Mouse (Mus musculus): Measurements from ENCODE around the gene Sbno1. TPM values are rescaled to one million over a fixed set of nuclear protein-coding genes. Genes with fewer than 3 reads are reported as not detected.

The Sbno1 gene
- polyA plus RNA-seq, 1 experiment: 56.4 TPM

- H3K27ac ChIP-seq (ENCODE audit: insufficient read depth, low read length): no peak overlapping the region
- no peak for TF ChIP-seq CTCF (IDR thresholded peaks at IDR 0.05; ENCODE audit: extremely low read depth, insufficient read depth, low read length)
- no peak for TF ChIP-seq POLR2A (IDR thresholded peaks at IDR 0.05; ENCODE audit: extremely low read depth, insufficient read depth, low read length)
- no peak overlapping the region for H3K4me3 ChIP-seq (ENCODE audit: insufficient read depth, low read length)
- H3K4me1 ChIP-seq (ENCODE audit: control insufficient read depth, insufficient read depth, low read length): no peaks in the 10 kb centered on the region
Measured at GRCm38 (mm10) chr5:124433048-124433447, 7.2 kb upstream of the Sbno1 start.

- Histone ChIP-seq H3K4me1 (ENCODE audit: control insufficient read depth, insufficient read depth, low read length) (no peaks in the 10 kb centered on the region), H3K27ac (ENCODE audit: insufficient read depth, low read length) (no peak overlapping the region), H3K4me3 (ENCODE audit: insufficient read depth, low read length) (no peak overlapping the region)
- TF ChIP-seq CTCF (IDR thresholded peaks at IDR 0.05; ENCODE audit: extremely low read depth, insufficient read depth, low read length): peak; percentile 83
- no peak for TF ChIP-seq POLR2A (IDR thresholded peaks at IDR 0.05; ENCODE audit: extremely low read depth, insufficient read depth, low read length)
Measured at GRCm38 (mm10) chr5:124432398-124433012, 6.7 kb upstream of the Sbno1 start.

GRCm38 (mm10) chr5:124426475-124427071 lies 772 bp upstream of the Sbno1 start:
- Histone ChIP-seq H3K27ac (ENCODE audit: insufficient read depth, low read length) (no peak overlapping the region), H3K4me3 (ENCODE audit: insufficient read depth, low read length) (peak overlapping the region; percentile 99), H3K4me1 (ENCODE audit: control insufficient read depth, insufficient read depth, low read length) (no peaks in the 10 kb centered on the region)
- TF ChIP-seq CTCF (IDR thresholded peaks at IDR 0.05; ENCODE audit: extremely low read depth, insufficient read depth, low read length) (no peak), POLR2A (IDR thresholded peaks at IDR 0.05; ENCODE audit: extremely low read depth, insufficient read depth, low read length) (no peak)

- TF ChIP-seq POLR2A (IDR thresholded peaks at IDR 0.05; ENCODE audit: extremely low read depth, insufficient read depth, low read length) (no peak), CTCF (IDR thresholded peaks at IDR 0.05; ENCODE audit: extremely low read depth, insufficient read depth, low read length) (no peak)
- no peaks in the 10 kb centered on the region for H3K4me1 ChIP-seq (ENCODE audit: control insufficient read depth, insufficient read depth, low read length)
- H3K27ac ChIP-seq (ENCODE audit: insufficient read depth, low read length): peak overlapping the region; percentile 98
- peak overlapping the region; percentile 99 for H3K4me3 ChIP-seq (ENCODE audit: insufficient read depth, low read length)
Measured at GRCm38 (mm10) chr5:124424723-124425411, 934 bp downstream of the Sbno1 start.

- Histone ChIP-seq H3K4me1 (ENCODE audit: control insufficient read depth, insufficient read depth, low read length) (no peaks in the 10 kb centered on the region), H3K27ac (ENCODE audit: insufficient read depth, low read length) (no peak overlapping the region), H3K4me3 (ENCODE audit: insufficient read depth, low read length) (peak overlapping the region; percentile 99)
- TF ChIP-seq POLR2A (IDR thresholded peaks at IDR 0.05; ENCODE audit: extremely low read depth, insufficient read depth, low read length): no peak
- TF ChIP-seq CTCF (IDR thresholded peaks at IDR 0.05; ENCODE audit: extremely low read depth, insufficient read depth, low read length): no peak
Measured at GRCm38 (mm10) chr5:124424200-124424722, 1.5 kb downstream of the Sbno1 start.

- Histone ChIP-seq H3K27ac (ENCODE audit: insufficient read depth, low read length) (no peak overlapping the region), H3K4me1 (ENCODE audit: control insufficient read depth, insufficient read depth, low read length) (no peaks in the 10 kb centered on the region), H3K4me3 (ENCODE audit: insufficient read depth, low read length) (no peak overlapping the region)
- TF ChIP-seq CTCF (IDR thresholded peaks at IDR 0.05; ENCODE audit: extremely low read depth, insufficient read depth, low read length) (no peak), POLR2A (IDR thresholded peaks at IDR 0.05; ENCODE audit: extremely low read depth, insufficient read depth, low read length) (no peak)
Measured at GRCm38 (mm10) chr5:124421786-124422185, 4.0 kb downstream of the Sbno1 start.

GRCm38 (mm10) chr5:124418903-124419302 lies 6.9 kb downstream of the Sbno1 start:
- Histone ChIP-seq H3K4me3 (ENCODE audit: insufficient read depth, low read length) (no peak overlapping the region), H3K4me1 (ENCODE audit: control insufficient read depth, insufficient read depth, low read length) (no peaks in the 10 kb centered on the region), H3K27ac (ENCODE audit: insufficient read depth, low read length) (no peak overlapping the region)
- TF ChIP-seq POLR2A (IDR thresholded peaks at IDR 0.05; ENCODE audit: extremely low read depth, insufficient read depth, low read length): no peak

- H3K4me1 ChIP-seq (ENCODE audit: control insufficient read depth, insufficient read depth, low read length): no peaks in the 10 kb centered on the region
- TF ChIP-seq POLR2A (IDR thresholded peaks at IDR 0.05; ENCODE audit: extremely low read depth, insufficient read depth, low read length) (no peak), CTCF (IDR thresholded peaks at IDR 0.05; ENCODE audit: extremely low read depth, insufficient read depth, low read length) (no peak)
- H3K4me3 ChIP-seq (ENCODE audit: insufficient read depth, low read length): no peak overlapping the region
- no peak overlapping the region for H3K27ac ChIP-seq (ENCODE audit: insufficient read depth, low read length)
Measured at GRCm38 (mm10) chr5:124412163-124412562, 13.6 kb downstream of the Sbno1 start.

- Histone ChIP-seq H3K4me3 (ENCODE audit: insufficient read depth, low read length) (no peak overlapping the region), H3K27ac (ENCODE audit: insufficient read depth, low read length) (no peak overlapping the region), H3K4me1 (ENCODE audit: control insufficient read depth, insufficient read depth, low read length) (no peaks in the 10 kb centered on the region)
- TF ChIP-seq CTCF (IDR thresholded peaks at IDR 0.05; ENCODE audit: extremely low read depth, insufficient read depth, low read length): no peak
- no peak for TF ChIP-seq POLR2A (IDR thresholded peaks at IDR 0.05; ENCODE audit: extremely low read depth, insufficient read depth, low read length)
Measured at GRCm38 (mm10) chr5:124410808-124411207, 15.0 kb downstream of the Sbno1 start.
